Mouse (Mus musculus) bone marrow, adult 2 months (tissue): ENCODE measurements around the gene Olfr555.

Experiments
- CTCF ChIP-seq: fragments of 200-500 bp; IDR thresholded peaks from 2 replicates; pipeline ENCODE4 v1.5.1; 2011; ENCODE audit warnings: low read length, control low read depth; ENCODE audit not compliant: control insufficient read depth, insufficient read depth
- POLR2A ChIP-seq: fragments of 200-500 bp; IDR thresholded peaks from 2 replicates; pipeline ENCODE4 v1.6.1; 2011; ENCODE audit warnings: low read depth, mild to moderate bottlenecking, control low read depth, low read length, borderline replicate concordance; ENCODE audit not compliant: control insufficient read depth

- TF ChIP-seq CTCF (no peak), POLR2A (no peak)
Measured at GRCm38 (mm10) chr7:102618118-102618517, 40.5 kb upstream of the Olfr555 start, which contains the start of gene Olfr553.
